Mouse (Mus musculus) MEL (cell line): ENCODE data around the gene Lima1. TPM values are rescaled to one million over a fixed set of nuclear protein-coding genes. Genes with fewer than 3 reads are reported as not detected.

Source experiments
- DNase-seq: peaks from one replicate; pipeline ENCODE4 v3.0.0; 2011; ENCODE audit warnings: low read depth, low spot score
- H3K27ac ChIP-seq: 2 replicates; pipeline ENCODE4 v1.5.1; 2012; ENCODE audit warnings: low read depth, mild to moderate bottlenecking, control low read depth, low read length, moderate library complexity; ENCODE audit not compliant: control insufficient read depth
- H3K27me3 ChIP-seq, 2 experiments: fragments of 150-350 bp in 1 of 2; sonication (generic) in 1 of 2; 2 replicates each; pipeline ENCODE4 v1.6.1; 2012; ENCODE audit warnings: low read length in 2 of 2, mild to moderate bottlenecking in 2 of 2, improper control_type of control experiment in 1 of 2, moderate library complexity in 1 of 2; ENCODE audit not compliant: insufficient read depth in 2 of 2, control insufficient read depth in 1 of 2
- H3K36me3 ChIP-seq, 2 experiments: 2 replicates each; pipeline ENCODE4 v1.6.1; 2012 to 2014; ENCODE audit warnings: low read length in 2 of 2, improper control_type of control experiment in 1 of 2, inconsistent platforms in 1 of 2, mild to moderate bottlenecking in 1 of 2; ENCODE audit not compliant: insufficient read depth in 2 of 2, control insufficient read depth in 1 of 2
- H3K4me1 ChIP-seq, 2 experiments: fragments of 150-350 bp in 1 of 2; sonication (generic) in 1 of 2; 2 replicates each; pipeline ENCODE4 v1.6.1; 2012; ENCODE audit warnings: low read length in 2 of 2, improper control_type of control experiment in 1 of 2, mild to moderate bottlenecking in 1 of 2; ENCODE audit not compliant: insufficient read depth in 2 of 2, control insufficient read depth in 1 of 2
- H3K4me3 ChIP-seq, 2 experiments: fragments of 150-350 bp in 1 of 2; sonication (generic) in 1 of 2; 2 replicates each; pipeline ENCODE4 v1.5.1; 2012; ENCODE audit warnings: low read depth in 2 of 2, low read length in 2 of 2, mild to moderate bottlenecking in 2 of 2, moderate library complexity in 2 of 2, control low read depth in 1 of 2, improper control_type of control experiment in 1 of 2; ENCODE audit not compliant: control insufficient read depth in 1 of 2, insufficient read depth in 1 of 2
- H3K79me2 ChIP-seq: 2 replicates; pipeline ENCODE4 v1.6.1; 2012; ENCODE audit warnings: mild to moderate bottlenecking, low read length, moderate library complexity; ENCODE audit not compliant: control insufficient read depth, poor library complexity, insufficient read depth
- H3K9ac ChIP-seq: 2 replicates; pipeline ENCODE4 v1.6.1; 2012; ENCODE audit warnings: low read depth, mild to moderate bottlenecking, control low read depth, low read length, moderate library complexity; ENCODE audit not compliant: control insufficient read depth, poor library complexity, severe bottlenecking
- H3K9me3 ChIP-seq: fragments of 150-350 bp; sonication (generic); replicated peaks from 2 replicates; pipeline ENCODE4 v1.6.1; 2012; ENCODE audit warnings: mild to moderate bottlenecking, low read length, improper control_type of control experiment, moderate library complexity; ENCODE audit not compliant: insufficient read depth
- CHD1 ChIP-seq: IDR thresholded peaks from 2 replicates; pipeline ENCODE4 v1.6.1; 2012; ENCODE audit warnings: low read depth, mild to moderate bottlenecking, inconsistent platforms, low read length, improper control_type of control experiment
- CHD2 ChIP-seq: IDR thresholded peaks from 2 replicates; pipeline ENCODE4 v1.6.1; 2011; ENCODE audit warnings: low read length, improper control_type of control experiment
- E2F4 ChIP-seq: IDR thresholded peaks from 2 replicates; pipeline ENCODE4 v1.6.1; 2011; ENCODE audit warnings: low read depth, low read length, improper control_type of control experiment, borderline replicate concordance
- ELF1 ChIP-seq: IDR thresholded peaks from 2 replicates; pipeline ENCODE4 v1.6.1; 2014; ENCODE audit warnings: low read depth, mild to moderate bottlenecking, inconsistent platforms, low read length, improper control_type of control experiment, moderate library complexity
- EP300 ChIP-seq, 2 experiments: IDR thresholded peaks; 2 replicates each; pipeline ENCODE4 v1.6.1; 2011; ENCODE audit warnings: improper control_type of control experiment in 2 of 2, low read length in 2 of 2, low read depth in 1 of 2, mild to moderate bottlenecking in 1 of 2
- GATA1 ChIP-seq: IDR thresholded peaks from 2 replicates; pipeline ENCODE4 v1.6.1; 2011; ENCODE audit warnings: low read depth, low read length, improper control_type of control experiment
- HCFC1 ChIP-seq: IDR thresholded peaks from 2 replicates; pipeline ENCODE4 v1.6.1; 2012; ENCODE audit warnings: low read depth, mild to moderate bottlenecking, inconsistent platforms, low read length, improper control_type of control experiment, moderate library complexity
- JUND ChIP-seq: IDR thresholded peaks from 2 replicates; pipeline ENCODE4 v1.6.1; 2011; ENCODE audit warnings: low read depth, mild to moderate bottlenecking, improper control_type of control experiment, low read length
- MAX ChIP-seq: IDR thresholded peaks from 2 replicates; pipeline ENCODE4 v1.6.1; 2011; ENCODE audit warnings: low read length, improper control_type of control experiment
- MAZ ChIP-seq: IDR thresholded peaks from 2 replicates; pipeline ENCODE4 v1.6.1; 2012; ENCODE audit warnings: low read depth, mild to moderate bottlenecking, inconsistent platforms, low read length, improper control_type of control experiment
- MEF2A ChIP-seq: IDR thresholded peaks from 2 replicates; pipeline ENCODE4 v1.6.1; 2014; ENCODE audit warnings: low read depth, mild to moderate bottlenecking, inconsistent platforms, low read length, improper control_type of control experiment; ENCODE audit not compliant: poor library complexity, insufficient replicate concordance, severe bottlenecking; ENCODE audit errors: extremely low read depth
- MXI1 ChIP-seq: IDR thresholded peaks from 2 replicates; pipeline ENCODE4 v1.6.1; 2011; ENCODE audit warnings: mild to moderate bottlenecking, low read depth, low read length, improper control_type of control experiment
- MYB ChIP-seq: IDR thresholded peaks from 2 replicates; pipeline ENCODE4 v1.6.1; 2011; ENCODE audit warnings: mild to moderate bottlenecking, low read depth, low read length, improper control_type of control experiment
- MYC ChIP-seq: IDR thresholded peaks from 2 replicates; pipeline ENCODE4 v1.6.1; 2011; ENCODE audit warnings: low read depth, mild to moderate bottlenecking, low read length, improper control_type of control experiment, moderate library complexity
- NRF1 ChIP-seq: IDR thresholded peaks from 2 replicates; pipeline ENCODE4 v1.6.1; 2014; ENCODE audit warnings: low read depth, mild to moderate bottlenecking, inconsistent platforms, low read length, improper control_type of control experiment, moderate library complexity; ENCODE audit not compliant: poor library complexity, insufficient read depth, severe bottlenecking
- POLR2AphosphoS5 ChIP-seq: IDR thresholded peaks from 2 replicates; pipeline ENCODE4 v1.6.1; 2012; ENCODE audit warnings: low read depth, borderline replicate concordance, mild to moderate bottlenecking, inconsistent platforms, low read length, moderate library complexity, mixed read lengths
- RAD21 ChIP-seq: IDR thresholded peaks from 2 replicates; pipeline ENCODE4 v1.6.1; 2011; ENCODE audit warnings: mild to moderate bottlenecking, low read depth, low read length, improper control_type of control experiment
- SIN3A ChIP-seq: IDR thresholded peaks from 2 replicates; pipeline ENCODE4 v1.6.1; 2012; ENCODE audit warnings: low read length, improper control_type of control experiment, inconsistent platforms
- SMC3 ChIP-seq: IDR thresholded peaks from 2 replicates; pipeline ENCODE4 v1.6.1; 2011; ENCODE audit warnings: low read depth, low read length, improper control_type of control experiment
- TAL1 ChIP-seq: IDR thresholded peaks from 2 replicates; pipeline ENCODE4 v1.6.1; 2012; ENCODE audit warnings: mild to moderate bottlenecking, inconsistent platforms, low read length, moderate library complexity, mixed read lengths
- TCF12 ChIP-seq: IDR thresholded peaks from 2 replicates; pipeline ENCODE4 v1.6.1; 2014; ENCODE audit warnings: low read depth, mild to moderate bottlenecking, inconsistent platforms, low read length, improper control_type of control experiment, moderate library complexity
- UBTF ChIP-seq: IDR thresholded peaks from 2 replicates; pipeline ENCODE4 v1.6.1; 2012; ENCODE audit warnings: low read depth, mild to moderate bottlenecking, inconsistent platforms, low read length, improper control_type of control experiment, moderate library complexity, borderline replicate concordance; ENCODE audit not compliant: insufficient read depth
- USF1 ChIP-seq: IDR thresholded peaks from 2 replicates; pipeline ENCODE4 v1.6.1; 2014; ENCODE audit warnings: low read depth, mild to moderate bottlenecking, inconsistent platforms, low read length, improper control_type of control experiment, moderate library complexity
- USF2 ChIP-seq, 2 experiments: IDR thresholded peaks; 2 replicates each; pipeline ENCODE4 v1.6.1; 2011 to 2012; ENCODE audit warnings: improper control_type of control experiment in 2 of 2, low read length in 2 of 2, borderline replicate concordance in 1 of 2, inconsistent platforms in 1 of 2, low read depth in 1 of 2, mild to moderate bottlenecking in 1 of 2; ENCODE audit not compliant: insufficient read depth in 1 of 2
- ZC3H11A ChIP-seq: IDR thresholded peaks from 2 replicates; pipeline ENCODE4 v1.6.1; 2012; ENCODE audit warnings: low read depth, mild to moderate bottlenecking, inconsistent platforms, low read length, improper control_type of control experiment
- ZKSCAN1 ChIP-seq: IDR thresholded peaks from 2 replicates; pipeline ENCODE4 v1.6.1; 2012; ENCODE audit warnings: low read depth, mild to moderate bottlenecking, inconsistent platforms, low read length, improper control_type of control experiment, moderate library complexity
- ZMIZ1 ChIP-seq: IDR thresholded peaks from 2 replicates; pipeline ENCODE4 v1.6.1; 2012; ENCODE audit warnings: low read depth, mild to moderate bottlenecking, inconsistent platforms, low read length, improper control_type of control experiment, moderate library complexity
- polyA plus RNA-seq, 2 experiments: library from polyadenylated mRNA; stranded (reverse) in 1 of 2; unstranded in 1 of 2; fragments of >175 nt in 1 of 2; fragments of >200 nt in 1 of 2; gene quantifications; 2 replicates each; pipeline versions ENCODE4 v1.2.1 to v1.2.4; 2012; ENCODE audit warnings: low replicate concordance in 2 of 2, low read depth in 1 of 2; ENCODE audit not compliant: insufficient read length in 2 of 2, insufficient read depth in 1 of 2, missing spikeins in 1 of 2
- total RNA-seq: library from RNA; depleted of rRNA; stranded (reverse); fragments of 300-350 nt; gene quantifications from 2 replicates; pipeline ENCODE4 v1.2.3, GENCODE M21; 2012

The Lima1 gene
- total and polyA plus RNA-seq, 3 experiments: 1.1 to 7.9 TPM; not detected in 1

- Histone ChIP-seq H3K9me3 (no peaks in the 10 kb centered on the region), H3K36me3 (peaks cover 0 to 31% of the 10 kb centered on the region in 2 experiments; a peak in 2 of 4 replicates), H3K4me3 (peak overlapping the region; percentile 70 to 81), H3K9ac (peak overlapping the region; percentile 78), H3K4me1 (peaks cover 17 to 20% of the 10 kb centered on the region in 2 experiments), H3K27ac (peak overlapping the region; percentile 34), H3K79me2 (no peaks in the 10 kb centered on the region; the same call in 1 of the 2 replicates), H3K27me3 (no peaks in the 10 kb centered on the region)
- peak; percentile 83 for DNase-seq
- TF ChIP-seq MEF2A (no peak), CHD1 (peak; percentile 83; the same call in 1 of the 2 replicates), ZMIZ1 (no peak), SIN3A (peak; percentile 38; the same call in 1 of the 2 replicates), MXI1 (peak; percentile 63), HCFC1 (0 out of 2 replicates have a peak, but pooled peaks have one; percentile 8), GATA1 (no peak), UBTF (0 out of 2 replicates have a peak, but pooled peaks have one; percentile 22), MAZ (no peak)
These were observed 103.5 kb downstream of the Lima1 start for GRCm38 (mm10) chr15:99771601-99772276.

DNA sequence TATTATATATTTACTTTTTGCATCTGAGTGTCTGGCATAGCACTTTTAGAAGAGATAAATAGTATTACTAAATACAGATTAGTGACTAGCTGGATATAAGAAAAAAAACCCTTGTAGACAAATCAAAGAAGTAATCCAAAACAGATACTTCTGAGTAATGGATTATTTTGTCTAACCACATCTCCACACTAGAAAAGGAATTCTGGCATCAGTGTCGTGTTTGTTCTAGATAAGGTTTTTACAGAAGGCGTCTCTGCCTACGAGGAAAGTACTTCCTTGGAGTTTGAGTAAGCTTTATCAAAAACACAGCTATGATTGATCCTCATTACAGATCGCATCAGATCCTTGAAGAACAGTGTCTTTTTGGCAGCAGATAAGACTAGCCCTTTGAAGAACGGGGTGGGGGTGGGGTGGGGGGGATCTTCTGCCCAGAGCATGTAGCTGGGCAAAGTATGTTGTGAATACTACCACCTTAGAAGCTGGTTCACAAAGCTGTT lies 104.2 kb downstream of the Lima1 start:
- H3K4me1 ChIP-seq: peaks cover 23 to 25% of the 10 kb centered on the region in 2 experiments
- peaks cover 0 to 35% of the 10 kb centered on the region in 2 experiments; a peak in 2 of 4 replicates for H3K36me3 ChIP-seq
- H3K9me3 ChIP-seq: no peaks in the 10 kb centered on the region
- H3K9ac ChIP-seq: peak overlapping the region; percentile 78
- peak overlapping the region; percentile 70 to 81 for H3K4me3 ChIP-seq
- no peaks in the 10 kb centered on the region; the same call in 1 of the 2 replicates for H3K79me2 ChIP-seq
- no peaks in the 10 kb centered on the region for H3K27me3 ChIP-seq
- H3K27ac ChIP-seq: peak overlapping the region; percentile 4; the same call in 1 of the 2 replicates
- peak; percentile 52 for DNase-seq
- TF ChIP-seq ZKSCAN1 (no peak), JUND (no peak), TAL1 (peak; percentile 18; the same call in 1 of the 2 replicates), MYB (no peak), ELF1 (no peak), CHD1 (no peak), EP300 (IDR thresholded peaks at IDR 0.05; ENCODE audit: low read depth in 1 of 2, low read length in 2 of 2) (peak; percentile 47 to 50; a peak in 3 of 4 replicates), ZMIZ1 (no peak), MAZ (no peak), E2F4 (no peak), GATA1 (peak; percentile 75), NRF1 (no peak), MXI1 (no peak), POLR2AphosphoS5 (no peak), SIN3A (0 out of 2 replicates have a peak, but pooled peaks have one; percentile 7), RAD21 (no peak), CHD2 (no peak), TCF12 (peak; percentile 49), MAX (no peak), USF1 (no peak), SMC3 (no peak), USF2 (IDR thresholded peaks at IDR 0.05; ENCODE audit: borderline replicate concordance in 1 of 2, insufficient read depth in 1 of 2, low read depth in 1 of 2, low read length in 2 of 2) (no peak), UBTF (no peak), ZC3H11A (no peak), MYC (no peak)
